Mouse (Mus musculus) heart, embryonic 12.5 days (tissue): ENCODE results near the gene Grik2. TPM values are rescaled to one million over a fixed set of nuclear protein-coding genes. Genes with fewer than 3 reads are reported as not detected.
"Not testable (repeated sequence)": the region's sequence is repeated elsewhere in the genome, so short reads cannot be mapped to it uniquely, and the experiment has no call there.

Experiments used
- ATAC-seq: fragments of 200-750 bp; cut with Nextera tagmentation; 2 replicates; pipeline ENCODE4 v1.8.0; 2017; ENCODE audit warnings: moderate TSS enrichment, moderate library complexity; ENCODE audit not compliant: insufficient number of reproducible peaks, low FRiP score
- H3K27ac ChIP-seq: fragments of 300-500 bp; sonication (generic); 2 replicates; pipeline ENCODE4 v1.5.1; 2016; ENCODE audit warnings: mild to moderate bottlenecking, moderate library complexity; ENCODE audit not compliant: poor library complexity, severe bottlenecking
- H3K27me3 ChIP-seq: fragments of 300-500 bp; sonication (generic); replicated peaks from 2 replicates; pipeline ENCODE4 v1.6.1; 2016; ENCODE audit warnings: mild to moderate bottlenecking, moderate library complexity
- H3K36me3 ChIP-seq: fragments of 300-500 bp; sonication (generic); 2 replicates; pipeline ENCODE4 v1.6.1; 2016; ENCODE audit warnings: mild to moderate bottlenecking, moderate library complexity
- H3K4me1 ChIP-seq: fragments of 300-500 bp; sonication (generic); replicated peaks from 2 replicates; pipeline ENCODE4 v1.6.1; 2016; ENCODE audit warnings: mild to moderate bottlenecking
- H3K4me2 ChIP-seq: fragments of 300-500 bp; sonication (generic); 2 replicates; pipeline ENCODE4 v1.6.1; 2016; ENCODE audit warnings: mild to moderate bottlenecking, moderate library complexity
- H3K4me3 ChIP-seq: fragments of 300-500 bp; sonication (generic); 2 replicates; pipeline ENCODE4 v1.5.1; 2016; ENCODE audit warnings: mild to moderate bottlenecking
- H3K9ac ChIP-seq: fragments of 300-500 bp; sonication (generic); 2 replicates; pipeline ENCODE4 v1.6.1; 2016; ENCODE audit warnings: mild to moderate bottlenecking, moderate library complexity
- H3K9me3 ChIP-seq: fragments of 300-500 bp; sonication (generic); replicated peaks from 2 replicates; pipeline ENCODE4 v1.6.1; 2016; ENCODE audit warnings: mild to moderate bottlenecking, moderate library complexity
- WGBS: fragments of 180-500 bp; shearing (Covaris S2); methylation state at CpG from one replicate; pipeline ENCODE4 v1.1.7; 2016; 5-methylcytosine and 5-hydroxymethylcytosine counted together
- polyA plus RNA-seq: library from polyadenylated mRNA; unstranded; fragments of >200 nt; fragmentation: Nextera tagmentation; extraction: Ambion mirVana; gene quantifications from 2 replicates; pipeline ENCODE4 v1.2.1, GENCODE M21; 2016

The Grik2 gene
- polyA plus RNA-seq, 1 experiment from 2014 or later: 0.87 TPM

DNA sequence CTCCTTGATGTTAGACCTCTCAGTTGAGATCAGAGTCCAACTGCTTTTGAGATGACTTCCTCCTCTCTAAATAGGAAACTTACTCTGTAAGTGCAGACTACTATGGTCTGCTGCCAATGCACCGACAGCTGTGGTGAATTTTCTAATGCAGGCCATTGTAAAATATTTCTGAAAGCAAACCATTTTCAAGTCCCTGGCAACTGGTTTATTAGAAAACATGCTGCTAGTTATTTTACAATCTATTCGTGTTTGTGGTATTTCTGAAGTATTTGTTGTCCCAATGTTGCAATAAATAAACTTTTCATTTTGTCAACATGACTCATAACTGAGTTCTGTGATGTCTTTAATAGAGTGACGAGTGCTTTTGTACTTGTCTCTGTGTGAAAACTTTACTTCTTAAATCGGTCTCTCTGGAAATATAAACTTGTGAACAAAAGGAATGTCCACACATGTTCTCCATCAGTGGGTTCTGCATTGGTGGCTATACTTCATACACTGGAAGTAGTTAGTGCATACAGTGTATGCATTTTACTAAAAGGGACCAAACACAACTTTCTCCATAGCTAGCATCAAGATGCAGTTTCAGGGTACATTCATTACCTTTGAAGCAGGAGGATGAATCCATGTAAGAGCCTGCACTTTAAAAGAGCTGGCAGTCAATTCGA lies 308.3 kb downstream of the Grik2 start:
- Histone ChIP-seq H3K36me3 (no peaks in the 10 kb centered on the region), H3K4me2 (no peak overlapping the region), H3K4me1 (no peaks in the 10 kb centered on the region), H3K9me3 (no peaks in the 10 kb centered on the region), H3K27ac (no peak overlapping the region), H3K9ac (no peak overlapping the region), H3K4me3 (no peak overlapping the region), H3K27me3 (no peaks in the 10 kb centered on the region)
- WGBS: 76% methylated on average over 5 of the region's 5 CpGs
- no peak for ATAC-seq

DNA sequence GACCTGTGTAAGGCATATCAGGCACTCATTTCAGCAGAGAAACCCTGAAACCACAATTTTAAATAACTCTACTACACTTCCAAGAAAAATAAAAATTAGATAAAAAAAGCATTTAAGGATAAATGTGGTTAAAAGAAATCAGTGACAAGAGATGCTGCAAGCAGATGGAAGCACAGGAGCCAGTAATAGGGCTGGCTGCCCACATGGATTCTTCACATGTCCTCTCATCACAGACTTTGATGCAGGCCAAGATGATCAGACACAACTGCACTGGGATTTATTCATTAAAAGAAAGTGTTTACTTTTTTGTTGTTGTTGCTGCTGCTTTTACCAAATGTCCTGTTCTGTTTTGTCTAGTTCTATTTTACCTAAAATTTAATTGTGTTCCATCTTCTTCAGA lies 315.0 kb downstream of the Grik2 start:
- H3K4me1 ChIP-seq: no peaks in the 10 kb centered on the region
- no peak overlapping the region for H3K27ac ChIP-seq
- no peaks in the 10 kb centered on the region for H3K9me3 ChIP-seq
- ATAC-seq: no peak
- no peak overlapping the region for H3K9ac ChIP-seq
- no peaks in the 10 kb centered on the region for H3K36me3 ChIP-seq
- H3K4me2 ChIP-seq: no peak overlapping the region
- H3K4me3 ChIP-seq: no peak overlapping the region
- no peaks in the 10 kb centered on the region for H3K27me3 ChIP-seq

DNA sequence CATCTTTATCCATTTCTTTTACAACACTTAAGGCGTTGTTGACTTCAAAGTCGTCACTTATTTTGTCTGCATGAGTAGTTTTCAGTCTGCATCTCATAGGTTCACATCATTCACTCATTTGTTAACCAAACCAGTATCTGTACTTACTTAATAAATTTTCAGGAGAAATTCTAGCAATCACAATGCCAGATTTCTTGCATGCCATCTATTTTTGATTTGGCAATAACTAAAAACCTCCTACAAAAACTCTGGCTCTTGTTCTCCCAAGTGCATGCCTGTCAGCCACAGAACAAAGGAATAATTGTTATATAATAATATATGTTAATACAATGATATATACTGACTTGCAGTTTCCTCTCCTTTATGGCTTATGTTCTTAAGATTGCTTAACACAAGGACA lies 331.8 kb downstream of the Grik2 start:
- 82% methylated on average over 2 of the region's 2 CpGs for WGBS
- no peak overlapping the region for H3K27ac ChIP-seq

DNA sequence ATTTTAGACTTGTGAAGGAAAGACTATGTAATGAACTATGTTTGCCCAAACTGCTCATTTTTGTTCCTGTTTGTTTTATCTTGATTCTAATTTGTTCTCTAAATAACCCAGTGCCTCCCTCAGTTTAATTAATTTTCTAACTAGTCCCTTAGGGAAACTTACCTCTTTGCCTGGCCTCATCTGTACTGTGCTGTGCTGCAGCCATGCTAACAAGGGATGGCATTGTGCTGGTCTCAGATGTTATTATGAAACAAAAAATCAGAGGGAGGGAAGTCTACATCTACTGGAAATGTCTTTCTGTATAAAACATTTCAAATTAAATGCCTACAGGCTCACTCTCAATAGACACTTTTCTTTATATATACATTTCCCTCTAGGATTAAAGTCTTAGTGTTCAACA lies 335.0 kb downstream of the Grik2 start:
- H3K4me2 ChIP-seq: no peak overlapping the region
- no peak overlapping the region for H3K27ac ChIP-seq
- no peak overlapping the region for H3K4me3 ChIP-seq
- H3K27me3 ChIP-seq: no peaks in the 10 kb centered on the region
- no peak for ATAC-seq
- H3K4me1 ChIP-seq: no peaks in the 10 kb centered on the region
- H3K9me3 ChIP-seq: no peaks in the 10 kb centered on the region
- H3K9ac ChIP-seq: no peak overlapping the region
- no peaks in the 10 kb centered on the region for H3K36me3 ChIP-seq

More for the DNA sequence above, 331.8 kb downstream of the Grik2 start:
- Histone ChIP-seq H3K36me3 (no peaks in the 10 kb centered on the region), H3K27me3 (no peaks in the 10 kb centered on the region), H3K4me2 (no peak overlapping the region), H3K9me3 (no peaks in the 10 kb centered on the region), H3K9ac (no peak overlapping the region), H3K4me1 (no peaks in the 10 kb centered on the region), H3K4me3 (no peak overlapping the region)
- ATAC-seq: no peak

DNA sequence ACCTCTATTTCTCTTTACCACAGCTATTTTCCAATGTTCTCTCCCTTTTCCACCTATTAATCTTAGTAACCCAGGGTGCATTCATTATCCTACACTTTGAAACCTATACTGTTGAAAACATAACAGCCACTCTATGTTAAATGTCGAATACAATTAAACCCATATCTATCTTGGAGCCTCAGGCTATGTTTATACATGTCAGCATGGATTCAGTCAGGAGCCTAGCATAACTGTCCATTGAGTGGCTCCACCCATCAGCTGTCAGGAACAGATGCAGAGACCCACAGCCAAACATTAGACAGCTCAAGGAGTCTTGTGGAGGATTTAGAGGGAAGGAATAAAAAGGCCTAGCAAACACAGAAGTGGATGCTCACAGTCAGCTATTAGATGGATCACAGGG lies 347.2 kb downstream of the Grik2 start:
- H3K27me3 ChIP-seq: no peaks in the 10 kb centered on the region
- no peak overlapping the region for H3K4me3 ChIP-seq
- WGBS: 58% methylated on average over 1 of the region's 1 CpGs
- H3K36me3 ChIP-seq: no peaks in the 10 kb centered on the region
- no peaks in the 10 kb centered on the region for H3K9me3 ChIP-seq
- no peak overlapping the region for H3K27ac ChIP-seq
- no peak overlapping the region for H3K9ac ChIP-seq
- no peak overlapping the region for H3K4me2 ChIP-seq
- ATAC-seq: no peak
- no peaks in the 10 kb centered on the region for H3K4me1 ChIP-seq

DNA sequence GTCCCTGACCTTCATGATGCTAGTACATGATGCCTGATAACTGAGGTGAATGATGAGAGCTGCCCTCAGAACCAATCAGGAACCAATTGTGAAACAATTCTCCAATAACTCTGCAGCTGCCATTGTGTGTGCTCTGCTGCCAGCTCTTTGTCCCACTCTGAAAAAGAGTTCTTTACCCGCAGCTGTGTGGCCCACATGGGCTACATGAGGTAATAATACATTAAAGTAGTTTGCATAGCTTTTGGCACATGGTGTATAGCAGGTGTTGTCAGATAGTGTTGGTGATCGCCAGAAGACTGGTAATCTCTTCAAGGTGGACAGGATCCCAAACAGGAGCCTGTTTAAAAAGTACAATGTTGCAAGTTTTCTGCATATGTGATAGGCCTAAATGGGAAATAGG lies 351.5 kb downstream of the Grik2 start:
- H3K27me3 ChIP-seq: no peaks in the 10 kb centered on the region
- H3K27ac ChIP-seq: no peak overlapping the region
- H3K4me2 ChIP-seq: no peak overlapping the region
- no peaks in the 10 kb centered on the region for H3K9me3 ChIP-seq
- no peaks in the 10 kb centered on the region for H3K4me1 ChIP-seq
- no peak overlapping the region for H3K4me3 ChIP-seq
- WGBS: 75% methylated on average over 2 of the region's 2 CpGs
- H3K36me3 ChIP-seq: no peaks in the 10 kb centered on the region
- ATAC-seq: no peak
- H3K9ac ChIP-seq: no peak overlapping the region

DNA sequence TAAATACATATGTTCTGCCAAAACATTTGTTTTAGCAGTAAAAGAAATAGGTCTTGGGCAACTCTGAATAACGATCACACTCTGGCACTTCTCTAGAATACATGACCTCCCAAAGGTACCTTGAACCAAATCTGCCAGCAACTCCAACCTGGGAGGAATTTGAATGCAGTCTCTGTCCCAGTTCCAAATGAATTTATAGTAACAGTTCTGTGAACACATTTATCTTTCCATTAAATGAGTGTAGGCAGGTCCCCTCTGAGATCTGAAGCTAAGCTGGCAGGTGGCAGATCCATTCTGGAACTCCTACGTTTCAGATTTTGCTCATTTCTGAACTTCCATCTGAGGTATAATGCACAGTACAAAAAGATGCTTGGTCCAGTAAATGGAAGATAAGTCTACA lies 352.3 kb downstream of the Grik2 start:
- Histone ChIP-seq H3K9ac (no peak overlapping the region), H3K9me3 (no peaks in the 10 kb centered on the region), H3K4me2 (no peak overlapping the region), H3K4me1 (no peaks in the 10 kb centered on the region), H3K27ac (no peak overlapping the region), H3K4me3 (no peak overlapping the region), H3K27me3 (no peaks in the 10 kb centered on the region), H3K36me3 (no peaks in the 10 kb centered on the region)
- no peak for ATAC-seq
- 73% methylated on average over 2 of the region's 2 CpGs for WGBS

DNA sequence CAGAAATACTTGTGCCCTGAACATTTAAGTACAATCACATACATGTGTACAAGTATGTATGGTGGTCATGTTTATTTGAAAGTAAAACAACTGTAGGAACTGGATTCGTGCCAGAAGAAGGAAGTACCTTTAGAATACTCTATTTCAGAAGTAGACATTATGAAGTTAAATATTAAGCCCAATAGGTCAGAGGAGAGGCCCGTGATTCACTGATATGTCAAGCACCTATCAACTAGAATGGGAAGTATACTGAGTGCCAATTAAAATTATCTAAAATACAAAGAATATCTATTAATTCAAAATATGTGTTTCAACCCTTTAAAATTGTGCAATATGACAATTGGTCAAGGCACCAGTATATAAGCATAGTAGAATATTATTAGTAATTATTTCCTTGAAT lies 355.7 kb downstream of the Grik2 start:
- ATAC-seq: no peak
- 65% methylated on average over 2 of the region's 2 CpGs for WGBS
- no peak overlapping the region for H3K4me3 ChIP-seq

DNA sequence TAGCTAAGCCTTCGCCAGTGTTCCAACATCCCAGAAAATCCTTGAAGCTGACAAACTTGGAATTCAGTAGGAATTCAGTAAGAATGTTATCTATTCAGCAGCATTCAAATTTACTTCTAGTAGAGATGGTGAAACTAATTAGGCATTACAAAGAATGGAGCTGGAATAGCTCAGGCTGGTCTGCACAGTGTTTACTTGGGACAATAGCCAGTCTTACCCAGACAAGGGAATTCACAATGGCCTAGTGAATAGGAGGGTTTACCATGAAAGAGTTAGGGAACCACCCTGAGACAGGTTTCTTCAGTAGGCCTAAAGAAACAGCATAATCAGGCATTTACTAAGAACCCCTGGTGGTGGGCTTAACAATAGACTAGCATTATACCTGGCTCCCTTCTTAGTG lies 371.4 kb downstream of the Grik2 start:
- H3K9ac ChIP-seq, H3K4me2 ChIP-seq, ATAC-seq, H3K9me3 ChIP-seq, H3K27me3 ChIP-seq, H3K4me3 ChIP-seq, H3K36me3 ChIP-seq, H3K27ac ChIP-seq, H3K4me1 ChIP-seq: not testable (repeated sequence)
- 67% methylated on average over 1 of the region's 1 CpGs for WGBS

More for the DNA sequence above, 355.7 kb downstream of the Grik2 start:
- Histone ChIP-seq H3K27me3 (no peaks in the 10 kb centered on the region), H3K4me2 (no peak overlapping the region), H3K9ac (no peak overlapping the region), H3K27ac (no peak overlapping the region), H3K9me3 (no peaks in the 10 kb centered on the region), H3K36me3 (no peaks in the 10 kb centered on the region), H3K4me1 (no peaks in the 10 kb centered on the region)

DNA sequence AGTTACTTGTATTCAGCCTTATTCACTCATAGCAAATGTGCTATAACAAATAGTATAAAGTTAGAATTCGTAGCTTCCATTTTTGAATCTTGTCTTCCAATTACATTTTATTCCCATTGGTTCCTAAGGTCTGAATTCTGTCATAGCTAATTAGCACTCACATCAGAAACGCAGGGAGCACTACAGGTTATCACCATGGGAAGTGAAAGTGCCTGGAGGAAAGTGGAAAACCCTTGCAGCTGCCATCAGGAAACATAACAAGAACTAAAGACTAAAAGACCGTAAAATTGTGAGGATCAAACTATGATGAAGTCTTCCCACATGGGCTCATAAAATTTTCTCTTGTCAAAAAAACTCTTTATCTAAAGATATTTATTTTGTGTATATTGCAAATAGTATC lies 405.6 kb downstream of the Grik2 start:
- no peaks in the 10 kb centered on the region for H3K9me3 ChIP-seq
- ATAC-seq: no peak
- WGBS: 57% methylated on average over 3 of the region's 3 CpGs

DNA sequence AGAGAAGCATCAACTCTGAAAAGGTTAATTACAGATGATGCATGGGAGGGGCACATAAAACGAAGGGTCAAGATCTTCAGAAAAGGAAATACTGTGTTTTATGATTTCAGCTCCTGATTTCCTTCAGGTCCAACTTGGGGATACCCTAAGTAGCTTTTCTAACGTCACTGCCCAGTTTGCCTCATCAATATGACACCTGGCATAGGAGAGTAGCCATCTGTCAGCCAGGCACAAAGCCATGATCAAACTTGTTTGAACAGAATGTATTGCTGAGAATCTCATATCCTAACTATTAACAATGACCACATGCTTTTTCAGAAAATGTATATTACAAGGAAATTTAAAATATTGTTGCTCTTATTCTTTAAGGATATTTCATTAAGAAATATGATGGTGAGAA lies 406.7 kb downstream of the Grik2 start:
- no peak for ATAC-seq
- Histone ChIP-seq H3K9ac (no peak overlapping the region), H3K9me3 (no peaks in the 10 kb centered on the region), H3K4me3 (no peak overlapping the region), H3K27me3 (no peaks in the 10 kb centered on the region), H3K36me3 (no peaks in the 10 kb centered on the region), H3K27ac (no peak overlapping the region), H3K4me2 (no peak overlapping the region), H3K4me1 (no peaks in the 10 kb centered on the region)
- WGBS: 63% methylated on average over 2 of the region's 2 CpGs

More for the DNA sequence above, 405.6 kb downstream of the Grik2 start:
- Histone ChIP-seq H3K4me3 (no peak overlapping the region), H3K27ac (no peak overlapping the region), H3K27me3 (no peaks in the 10 kb centered on the region), H3K4me2 (no peak overlapping the region), H3K9ac (no peak overlapping the region), H3K4me1 (no peaks in the 10 kb centered on the region), H3K36me3 (no peaks in the 10 kb centered on the region)

DNA sequence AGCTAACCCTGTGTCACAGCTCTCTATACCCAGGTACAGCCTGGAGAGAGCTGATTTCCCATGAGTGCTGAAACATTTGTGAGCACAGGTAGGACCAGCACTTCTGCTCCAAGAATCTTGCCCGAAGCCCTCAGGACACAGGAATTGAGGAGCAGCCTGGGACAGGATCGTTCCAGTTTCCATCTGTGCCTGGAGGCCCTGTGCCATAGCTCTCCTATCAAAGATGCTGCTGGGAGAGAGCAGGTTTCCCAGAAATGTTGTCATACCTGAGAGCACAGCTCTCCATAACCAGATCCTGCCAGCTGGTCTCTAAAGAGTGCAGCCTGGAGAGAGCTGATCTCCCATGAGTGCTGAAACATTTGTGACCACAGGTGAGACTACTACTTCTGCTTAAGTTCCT lies 420.0 kb downstream of the Grik2 start:
- WGBS: 76% methylated on average over 2 of the region's 2 CpGs
- no peak overlapping the region for H3K4me2 ChIP-seq
- no peaks in the 10 kb centered on the region for H3K9me3 ChIP-seq
- H3K27ac ChIP-seq: no peak overlapping the region
- H3K4me3 ChIP-seq: no peak overlapping the region
- ATAC-seq: no peak
- H3K4me1 ChIP-seq: no peaks in the 10 kb centered on the region
- no peaks in the 10 kb centered on the region for H3K27me3 ChIP-seq
- H3K36me3 ChIP-seq: no peaks in the 10 kb centered on the region
- no peak overlapping the region for H3K9ac ChIP-seq
